Mouse (Mus musculus) heart, embryonic 14.5 days (tissue): ENCODE measurements around the gene Sprr4. TPM values are rescaled to one million over a fixed set of nuclear protein-coding genes. Genes with fewer than 3 reads are reported as not detected.

Source experiments
- polyA plus RNA-seq: library from polyadenylated mRNA; unstranded; fragments of >200 nt; fragmentation: Nextera tagmentation; extraction: Ambion mirVana; gene quantifications from 2 replicates; pipeline ENCODE4 v1.2.1, GENCODE M21; 2014

Sprr4 gene
- polyA plus RNA-seq, 1 experiment from 2014 or later = not detected

Other genes with a start within 250 kb of the Sprr4 start
- gene Sprr2a3, start 215.1 kb downstream of the Sprr4 start, polyA plus RNA-seq = not detected in 2 replicates
- not detected in 2 replicates for gene Sprr2b, start 183.9 kb downstream of the Sprr4 start, polyA plus RNA-seq
- not detected in 2 replicates for gene Sprr2d, start 161.4 kb downstream of the Sprr4 start, polyA plus RNA-seq
- gene Sprr2e, start 148.3 kb downstream of the Sprr4 start, polyA plus RNA-seq = not detected in 2 replicates
- not detected in 2 replicates for gene Sprr2f, start 135.3 kb downstream of the Sprr4 start, polyA plus RNA-seq
- gene Sprr2h, start 114.8 kb downstream of the Sprr4 start, polyA plus RNA-seq = not detected in 2 replicates
- not detected in 2 replicates for gene Sprr2i, start 92.5 kb downstream of the Sprr4 start, polyA plus RNA-seq
- gene Sprr2j-ps, start 82.4 kb downstream of the Sprr4 start, polyA plus RNA-seq = not detected in 2 replicates
- 5.2 and 5.9 TPM in 2 replicates for gene Gm9774, start 71.1 kb downstream of the Sprr4 start, polyA plus RNA-seq
- gene Sprr2k, start 67.9 kb downstream of the Sprr4 start, polyA plus RNA-seq = not detected in 2 replicates
- gene Sprr1b, start 61.7 kb downstream of the Sprr4 start, polyA plus RNA-seq = not detected in 2 replicates
- not detected in 2 replicates for gene Sprr3, start 41.8 kb downstream of the Sprr4 start, polyA plus RNA-seq
- 0.78 TPM in 1 of 2 replicates, not detected in the other for gene Sprr1a, start 14.6 kb downstream of the Sprr4 start, polyA plus RNA-seq
- not detected in 2 replicates for gene 2310046K23Rik, start 34.0 kb upstream of the Sprr4 start, polyA plus RNA-seq
- not detected in 2 replicates for gene Ivl, start 73.2 kb upstream of the Sprr4 start, polyA plus RNA-seq
- not detected in 2 replicates for gene Smcp, start 88.5 kb upstream of the Sprr4 start, polyA plus RNA-seq
- gene 2210017I01Rik, start 107.0 kb upstream of the Sprr4 start, polyA plus RNA-seq = not detected in 2 replicates
- not detected in 2 replicates for gene Lce6a, start 121.2 kb upstream of the Sprr4 start, polyA plus RNA-seq
- gene Lce1a1, start 147.8 kb upstream of the Sprr4 start, polyA plus RNA-seq = not detected in 2 replicates
- not detected in 2 replicates for gene Lce1b, start 156.4 kb upstream of the Sprr4 start, polyA plus RNA-seq
- not detected in 2 replicates for gene Lce1a2, start 169.8 kb upstream of the Sprr4 start, polyA plus RNA-seq
- gene Lce1c, start 178.8 kb upstream of the Sprr4 start, polyA plus RNA-seq = not detected in 2 replicates
- not detected in 2 replicates for gene Lce1d, start 186.7 kb upstream of the Sprr4 start, polyA plus RNA-seq
- gene Lce1e, start 208.6 kb upstream of the Sprr4 start, polyA plus RNA-seq = not detected in 2 replicates
- not detected in 2 replicates for gene Lce1f, start 219.9 kb upstream of the Sprr4 start, polyA plus RNA-seq
- not detected in 2 replicates for gene Gm38119, start 238.6 kb upstream of the Sprr4 start, polyA plus RNA-seq